Mouse (Mus musculus) heart, embryonic 16.5 days (tissue): ENCODE data around the gene Slc35e1. TPM values are rescaled to one million over a fixed set of nuclear protein-coding genes. Genes with fewer than 3 reads are reported as not detected.

Experiments used
- ATAC-seq: fragments of 200-750 bp; cut with Nextera tagmentation; replicated peaks from 2 replicates; pipeline ENCODE4 v1.8.0; 2017; ENCODE audit warnings: moderate number of reproducible peaks; ENCODE audit not compliant: insufficient read depth, low FRiP score; ENCODE audit errors: extremely low read depth
- H3K27ac ChIP-seq: fragments of 300-500 bp; sonication (generic); 2 replicates; pipeline ENCODE4 v1.5.1; 2014; ENCODE audit warnings: mild to moderate bottlenecking, low read length, control low read depth, moderate library complexity
- H3K27me3 ChIP-seq: fragments of 300-500 bp; sonication (generic); 2 replicates; pipeline ENCODE4 v1.6.1; 2014; ENCODE audit warnings: low read length, mixed read lengths; ENCODE audit not compliant: control insufficient read depth, insufficient read depth
- H3K36me3 ChIP-seq: fragments of 300-500 bp; sonication (generic); 2 replicates; pipeline ENCODE4 v1.6.1; 2014; ENCODE audit not compliant: control insufficient read depth, insufficient read depth
- H3K4me1 ChIP-seq: fragments of 300-500 bp; sonication (generic); 2 replicates; pipeline ENCODE4 v1.6.1; 2014; ENCODE audit warnings: low read length, mixed read lengths; ENCODE audit not compliant: control insufficient read depth, insufficient read depth
- H3K4me2 ChIP-seq: fragments of 300-500 bp; sonication (generic); 2 replicates; pipeline ENCODE4 v1.6.1; 2014; ENCODE audit warnings: low read depth, mild to moderate bottlenecking, control low read depth, low read length
- H3K4me3 ChIP-seq: fragments of 300-500 bp; sonication (generic); 2 replicates; pipeline ENCODE4 v1.5.1; 2014; ENCODE audit warnings: mild to moderate bottlenecking, control low read depth, low read length
- H3K9ac ChIP-seq: fragments of 300-500 bp; sonication (generic); 2 replicates; pipeline ENCODE4 v1.6.1; 2014; ENCODE audit warnings: low read length, control low read depth
- H3K9me3 ChIP-seq: fragments of 300-500 bp; sonication (generic); replicated peaks from 2 replicates; pipeline ENCODE4 v1.6.1; 2016; ENCODE audit warnings: low read length; ENCODE audit not compliant: control insufficient read depth
- WGBS: fragments of 180-500 bp; shearing (Covaris S2); extraction: QIAGEN DNeasy Blood & Tissue Kit; methylation state at CpG from one replicate; pipeline ENCODE4 v1.1.7; 2014; 5-methylcytosine and 5-hydroxymethylcytosine counted together
- polyA plus RNA-seq: library from polyadenylated mRNA; unstranded; fragments of >200 nt; fragmentation: Nextera tagmentation; extraction: Ambion mirVana; gene quantifications from 2 replicates; pipeline ENCODE4 v1.2.1, GENCODE M21; 2015

The Slc35e1 gene
- polyA plus RNA-seq, 1 experiment from 2014 or later, result 7.8 TPM

GRCm38 (mm10) chr8:72504637-72505314 is 12.4 kb upstream of the Slc35e1 start:
- no peak overlapping the region for H3K9ac ChIP-seq
- no peak overlapping the region for H3K4me2 ChIP-seq
- no peak overlapping the region for H3K4me3 ChIP-seq
- no peak for ATAC-seq
- H3K9me3 ChIP-seq, result no peaks in the 10 kb centered on the region
- H3K4me1 ChIP-seq, result peaks cover 44% of the 10 kb centered on the region
- no peaks in the 10 kb centered on the region for H3K27me3 ChIP-seq
- peak overlapping the region; percentile 30; the same call in 1 of the 2 replicates for H3K27ac ChIP-seq
- no peaks in the 10 kb centered on the region for H3K36me3 ChIP-seq

GRCm38 (mm10) chr8:72504137-72504536 is 11.7 kb upstream of the Slc35e1 start:
- Histone ChIP-seq H3K4me1 (peaks cover 49% of the 10 kb centered on the region), H3K9ac (no peak overlapping the region), H3K4me2 (no peak overlapping the region), H3K36me3 (no peaks in the 10 kb centered on the region), H3K9me3 (no peaks in the 10 kb centered on the region), H3K27ac (peak overlapping the region; percentile 30; the same call in 1 of the 2 replicates), H3K27me3 (no peaks in the 10 kb centered on the region), H3K4me3 (no peak overlapping the region)
- no peak for ATAC-seq

GRCm38 (mm10) chr8:72500521-72500931 is 8.1 kb upstream of the Slc35e1 start:
- no peak for ATAC-seq
- H3K27ac ChIP-seq, result peak overlapping the region; percentile 86
- no peak overlapping the region for H3K4me3 ChIP-seq
- no peaks in the 10 kb centered on the region for H3K27me3 ChIP-seq
- WGBS, result 45% methylated on average over 1 of the region's 1 CpGs
- no peak overlapping the region for H3K4me2 ChIP-seq
- H3K9me3 ChIP-seq, result no peaks in the 10 kb centered on the region
- H3K9ac ChIP-seq, result 0 out of 2 replicates have a peak overlapping the region, but pooled peaks have one; percentile 21
- peaks cover 40% of the 10 kb centered on the region for H3K4me1 ChIP-seq
- peaks cover 13% of the 10 kb centered on the region for H3K36me3 ChIP-seq

GRCm38 (mm10) chr8:72499521-72500284 is 7.3 kb upstream of the Slc35e1 start:
- H3K4me1 ChIP-seq, result peaks cover 34% of the 10 kb centered on the region

GRCm38 (mm10) chr8:72498527-72498926 is 6.1 kb upstream of the Slc35e1 start:
- H3K4me2 ChIP-seq, result no peak overlapping the region
- H3K27me3 ChIP-seq, result no peaks in the 10 kb centered on the region
- no peak overlapping the region for H3K9ac ChIP-seq
- no peak for ATAC-seq
- WGBS, result 76% methylated on average over 4 of the region's 4 CpGs
- no peak overlapping the region for H3K27ac ChIP-seq
- peaks cover 18% of the 10 kb centered on the region for H3K36me3 ChIP-seq
- H3K4me3 ChIP-seq, result no peak overlapping the region
- H3K4me1 ChIP-seq, result peaks cover 29% of the 10 kb centered on the region
- H3K9me3 ChIP-seq, result no peaks in the 10 kb centered on the region

More at GRCm38 (mm10) chr8:72499521-72500284, 7.3 kb upstream of the Slc35e1 start:
- Histone ChIP-seq H3K4me3 (no peak overlapping the region), H3K36me3 (peaks cover 18% of the 10 kb centered on the region), H3K27ac (peak overlapping the region; percentile 86), H3K27me3 (no peaks in the 10 kb centered on the region), H3K4me2 (no peak overlapping the region), H3K9me3 (no peaks in the 10 kb centered on the region), H3K9ac (no peak overlapping the region)
- ATAC-seq, result peak; percentile 59
- 48% methylated on average over 2 of the region's 2 CpGs for WGBS

GRCm38 (mm10) chr8:72497911-72498310 is 5.5 kb upstream of the Slc35e1 start:
- Histone ChIP-seq H3K9ac (no peak overlapping the region), H3K27ac (no peak overlapping the region), H3K9me3 (no peaks in the 10 kb centered on the region), H3K4me1 (peaks cover 27% of the 10 kb centered on the region), H3K4me2 (no peak overlapping the region), H3K36me3 (peaks cover 18% of the 10 kb centered on the region), H3K27me3 (no peaks in the 10 kb centered on the region), H3K4me3 (no peak overlapping the region)
- 71% methylated on average over 1 of the region's 1 CpGs for WGBS
- ATAC-seq, result no peak

- Histone ChIP-seq H3K36me3 (peaks cover 18% of the 10 kb centered on the region), H3K4me2 (no peak overlapping the region), H3K9me3 (no peaks in the 10 kb centered on the region), H3K4me3 (no peak overlapping the region), H3K27me3 (no peaks in the 10 kb centered on the region), H3K27ac (no peak overlapping the region), H3K9ac (no peak overlapping the region), H3K4me1 (peaks cover 33% of the 10 kb centered on the region)
- 91% methylated on average over 19 of the region's 19 CpGs for WGBS
- ATAC-seq, result no peak
These were observed 3.8 kb upstream of the Slc35e1 start for GRCm38 (mm10) chr8:72496217-72496616.

GRCm38 (mm10) chr8:72495411-72496111 is 3.1 kb upstream of the Slc35e1 start:
- no peaks in the 10 kb centered on the region for H3K9me3 ChIP-seq
- no peak overlapping the region for H3K4me3 ChIP-seq
- H3K4me2 ChIP-seq, result no peak overlapping the region
- no peak overlapping the region for H3K27ac ChIP-seq
- no peak for ATAC-seq
- no peaks in the 10 kb centered on the region for H3K27me3 ChIP-seq
- WGBS, result 88% methylated on average over 23 of the region's 23 CpGs
- peaks cover 18% of the 10 kb centered on the region for H3K36me3 ChIP-seq
- no peak overlapping the region for H3K9ac ChIP-seq
- peaks cover 35% of the 10 kb centered on the region for H3K4me1 ChIP-seq

GRCm38 (mm10) chr8:72493381-72493780 is 967 bp upstream of the Slc35e1 start:
- Histone ChIP-seq H3K36me3 (peaks cover 23% of the 10 kb centered on the region), H3K4me2 (peak overlapping the region; percentile 86), H3K27me3 (no peaks in the 10 kb centered on the region), H3K4me1 (peaks cover 18% of the 10 kb centered on the region), H3K27ac (peak overlapping the region; percentile 65), H3K9me3 (no peaks in the 10 kb centered on the region), H3K9ac (peak overlapping the region; percentile 72), H3K4me3 (peak overlapping the region; percentile 94)
- WGBS, result 13% methylated on average over 8 of the region's 8 CpGs
- ATAC-seq, result no peak
